Mouse (Mus musculus): Measurements from ENCODE around the gene Ruvbl1.
A peak's percentile ranks its signal among the peaks of the same experiment; 100 is the strongest.

Gene Ruvbl1

GRCm38 (mm10) chr6:88465181-88465920, at the start of gene Ruvbl1:
Ruvbl1 (plus strand) TSS chr6:88465409.
- peak; percentile 87 for DNase-seq (ENCODE audit: low spot score)

GRCm38 (mm10) chr6:88416130-88416758, 49.0 kb upstream of the Ruvbl1 start:
- DNase-seq (ENCODE audit: low spot score): no peak

DNA sequence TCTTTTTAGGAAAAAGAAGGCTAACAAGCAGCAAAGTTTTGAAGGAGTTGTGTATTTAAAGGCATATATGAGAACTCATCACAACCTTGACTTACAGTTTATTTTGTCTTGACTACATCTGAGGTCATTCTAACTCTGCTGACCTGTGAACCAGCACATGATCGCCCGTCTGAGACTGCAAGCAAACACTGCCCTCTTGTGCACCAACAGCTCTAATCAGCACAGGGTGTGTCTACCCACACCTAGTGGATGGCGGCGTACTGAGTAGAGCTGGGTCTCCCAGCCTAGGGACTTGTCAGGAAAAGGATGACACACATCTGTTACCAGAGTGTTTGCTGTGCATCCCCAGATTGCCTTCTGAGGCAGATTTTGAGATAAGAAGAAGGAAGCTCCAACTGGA, 34.0 kb upstream of the Ruvbl1 start:
- DNase-seq (ENCODE audit: low spot score): peak; percentile 66

DNA sequence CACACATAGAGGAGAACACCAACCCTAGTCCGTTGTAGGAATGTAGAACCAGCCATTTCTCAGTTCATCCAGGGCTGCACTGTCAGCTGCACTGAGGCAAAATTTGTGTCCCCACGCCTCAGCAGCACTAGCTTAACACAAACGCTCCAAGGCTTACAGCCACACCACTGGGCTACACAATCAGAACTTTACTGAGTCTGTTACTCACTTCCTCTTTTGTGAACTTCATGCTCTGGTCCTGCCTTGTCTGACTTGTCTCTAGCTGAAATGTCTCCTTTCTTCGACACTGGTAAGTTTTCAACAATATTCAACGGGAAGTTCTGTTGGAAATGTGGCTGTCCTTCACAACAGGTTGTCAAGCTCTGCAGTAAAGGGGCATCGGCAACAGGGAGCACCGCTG, 29.6 kb upstream of the Ruvbl1 start:
- no peak for DNase-seq (ENCODE audit: low spot score)

DNA sequence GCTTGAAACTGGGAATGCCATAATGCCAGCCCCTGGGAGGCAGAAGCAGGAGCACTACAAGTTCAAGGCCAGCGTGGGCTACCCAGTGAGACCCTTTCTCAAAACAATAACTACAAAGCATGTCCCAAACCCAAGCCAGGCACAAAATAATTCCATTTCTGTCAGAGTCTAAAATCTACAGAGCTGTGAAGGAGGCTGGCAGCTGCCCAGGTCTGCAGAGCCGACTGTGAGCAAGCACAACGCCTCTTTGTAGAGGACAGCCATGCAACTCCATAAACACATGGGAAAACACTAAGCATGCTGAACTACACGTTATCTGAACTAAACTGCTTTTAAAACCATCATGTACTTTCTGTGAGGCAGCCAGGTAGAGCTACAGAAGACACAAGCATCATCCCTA, 26.2 kb upstream of the Ruvbl1 start:
- DNase-seq (ENCODE audit: low spot score): peak; percentile 56

GRCm38 (mm10) chr6:88442551-88442950, 22.7 kb upstream of the Ruvbl1 start:
- no peak for DNase-seq (ENCODE audit: low spot score)

GRCm38 (mm10) chr6:88443446-88443845, 21.8 kb upstream of the Ruvbl1 start:
- DNase-seq (ENCODE audit: low spot score): no peak

DNA sequence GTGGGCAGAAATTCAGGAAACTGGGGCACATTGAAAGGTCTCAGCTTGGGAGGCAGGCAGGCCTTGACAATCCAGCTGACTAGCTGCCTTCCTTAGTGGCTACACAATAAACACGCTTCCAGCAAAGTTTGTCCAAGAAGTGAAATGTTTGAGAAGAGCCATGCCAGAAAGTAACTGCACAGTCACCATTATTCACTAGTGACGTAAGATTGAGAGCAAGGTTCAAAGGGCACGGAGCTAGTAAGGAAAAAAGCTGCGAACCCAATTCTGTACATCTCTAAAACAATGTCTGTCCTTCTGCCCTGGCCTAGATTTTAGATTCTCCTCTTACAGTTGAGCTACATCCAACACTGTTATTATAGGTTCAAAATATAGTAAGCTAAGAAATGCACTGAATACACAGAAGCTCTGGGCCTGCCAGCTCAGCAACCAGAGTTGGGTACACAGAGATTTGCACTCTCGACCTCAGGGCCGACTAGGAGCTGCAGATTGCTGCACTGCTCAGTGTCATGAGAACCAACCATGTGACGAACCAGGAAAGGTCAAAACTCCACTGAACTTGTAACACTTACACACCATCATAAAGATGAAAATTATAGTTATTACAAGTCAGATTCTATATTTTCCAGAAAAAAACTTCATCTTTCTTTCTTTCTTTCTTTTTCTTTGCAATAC, 21.0 kb upstream of the Ruvbl1 start:
- no peak for DNase-seq (ENCODE audit: low spot score)

- no peak for DNase-seq (ENCODE audit: low spot score)
Measured at GRCm38 (mm10) chr6:88445661-88446060, 19.5 kb upstream of the Ruvbl1 start.

DNA sequence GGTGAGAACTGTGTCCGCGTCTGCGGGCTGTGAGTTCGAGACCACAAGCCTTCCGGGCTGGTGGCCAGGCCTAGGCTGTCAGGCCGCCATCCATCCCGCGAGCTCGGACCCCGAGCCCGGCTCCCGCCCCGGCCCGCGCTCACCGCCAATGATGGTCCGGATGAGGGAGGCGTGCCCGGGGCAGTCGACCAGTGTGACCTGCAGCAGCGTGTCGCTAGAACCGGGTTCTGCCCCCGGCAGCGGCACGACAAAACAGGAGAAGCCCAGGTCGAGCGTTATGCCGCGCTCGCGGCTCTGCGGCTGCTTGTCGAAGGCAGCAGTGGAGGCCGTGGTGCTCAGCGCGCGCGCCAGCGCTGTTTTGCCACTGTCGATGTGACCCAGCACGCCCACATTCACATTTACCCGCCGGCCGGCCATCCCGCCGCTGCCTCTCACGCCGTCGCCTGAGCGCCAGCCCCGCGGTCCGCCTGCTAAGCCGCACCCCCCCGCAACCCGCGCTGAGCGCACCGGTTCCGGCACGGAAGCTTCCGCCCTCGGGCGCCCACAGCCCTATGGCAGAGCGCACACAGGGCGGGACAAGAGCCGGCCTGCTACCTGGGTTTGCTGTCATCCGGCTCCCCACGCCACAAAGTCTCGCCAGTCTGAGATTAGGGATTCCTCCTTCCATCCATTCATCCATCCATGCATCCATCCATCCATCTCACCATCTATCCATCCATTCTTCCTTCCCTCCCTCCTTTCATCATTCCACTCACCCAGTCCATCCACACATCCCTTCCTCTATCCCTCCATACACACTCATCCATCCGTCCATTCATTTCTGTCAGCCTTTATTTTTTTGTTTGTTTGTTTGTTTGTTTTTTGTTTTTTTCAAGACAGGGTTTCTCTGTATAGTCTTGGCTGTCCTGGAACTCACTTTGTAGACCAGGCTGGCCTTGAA, 18.9 kb upstream of the Ruvbl1 start, which contains the start of gene Eefsec:
Eefsec (minus strand) TSS at position 477 of the 940 bp plus-strand sequence.
- DNase-seq (ENCODE audit: low spot score): peak; percentile 90

- no peak for DNase-seq (ENCODE audit: low spot score)
Measured at GRCm38 (mm10) chr6:88447454-88447853, 17.8 kb upstream of the Ruvbl1 start.

GRCm38 (mm10) chr6:88454545-88454944, 10.7 kb upstream of the Ruvbl1 start:
- no peak for DNase-seq (ENCODE audit: low spot score)

DNA sequence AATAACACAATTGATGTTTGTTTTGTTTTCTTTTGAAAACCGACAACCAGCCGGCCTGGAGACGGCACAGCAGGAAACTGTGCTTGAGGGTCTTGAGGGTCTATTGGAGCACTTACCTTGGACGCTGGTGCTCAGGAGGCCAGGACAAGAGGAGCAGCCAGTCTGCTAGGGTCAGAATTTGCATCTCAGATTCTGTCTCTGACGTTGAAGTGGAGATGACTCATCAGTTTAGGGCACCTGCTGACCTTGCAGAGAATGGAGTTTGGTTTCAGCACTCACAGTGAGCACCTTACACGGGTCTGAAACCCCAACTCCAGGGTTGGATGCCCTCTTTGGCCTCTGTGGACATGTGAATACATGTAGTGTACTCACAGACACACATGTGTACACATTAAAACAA, 4.7 kb downstream of the Ruvbl1 start:
- no peak for DNase-seq (ENCODE audit: low spot score)

GRCm38 (mm10) chr6:88480421-88480820, 15.2 kb downstream of the Ruvbl1 start:
- no peak for DNase-seq (ENCODE audit: low spot score)

- DNase-seq (ENCODE audit: low spot score): no peak
Measured at GRCm38 (mm10) chr6:88483111-88483510, 17.9 kb downstream of the Ruvbl1 start.

GRCm38 (mm10) chr6:88483913-88484312, 18.7 kb downstream of the Ruvbl1 start:
- DNase-seq (ENCODE audit: low spot score): peak; percentile 72

DNA sequence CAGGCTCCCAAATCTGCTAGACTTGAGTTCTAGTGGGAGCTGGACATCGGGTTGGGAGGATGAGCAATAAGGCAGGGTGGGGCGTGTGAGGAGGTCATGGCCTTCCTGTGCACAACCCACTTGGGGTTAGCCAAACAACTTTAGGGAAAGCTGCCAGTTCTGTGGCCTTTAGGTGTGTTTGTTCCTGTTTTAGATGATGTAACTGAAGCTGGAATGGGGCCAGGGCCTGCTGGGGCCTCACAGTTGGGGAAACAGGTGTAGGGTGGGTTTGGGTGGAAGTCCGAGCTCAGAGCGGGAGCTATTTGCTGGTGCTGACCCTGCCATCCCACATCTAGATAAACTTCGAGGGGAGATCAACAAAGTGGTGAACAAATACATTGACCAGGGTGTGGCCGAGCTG, 20.2 kb downstream of the Ruvbl1 start:
- no peak for DNase-seq (ENCODE audit: low spot score)

GRCm38 (mm10) chr6:88486893-88487292, 21.7 kb downstream of the Ruvbl1 start:
- peak; percentile 78 for DNase-seq (ENCODE audit: low spot score)

DNA sequence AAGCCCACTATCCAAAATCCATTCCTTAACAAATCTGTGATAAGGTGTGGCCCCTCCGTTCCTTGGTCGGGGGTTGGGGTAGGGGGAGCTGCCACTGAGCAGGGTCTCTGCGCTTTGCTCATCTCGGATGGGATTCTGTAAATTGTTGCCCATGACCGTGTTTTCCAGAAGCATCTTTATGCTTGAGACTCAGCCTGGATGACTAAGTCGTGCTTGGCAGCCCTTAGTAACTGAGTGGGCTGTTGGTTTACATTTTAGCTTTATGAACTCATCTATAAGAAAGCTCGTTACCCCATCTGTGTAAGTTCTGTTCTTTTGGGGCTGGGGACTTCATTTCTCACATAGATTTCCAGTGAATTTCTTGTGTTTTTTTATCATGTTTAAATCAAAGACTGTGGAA, 23.8 kb downstream of the Ruvbl1 start:
- no peak for DNase-seq (ENCODE audit: low spot score)

DNA sequence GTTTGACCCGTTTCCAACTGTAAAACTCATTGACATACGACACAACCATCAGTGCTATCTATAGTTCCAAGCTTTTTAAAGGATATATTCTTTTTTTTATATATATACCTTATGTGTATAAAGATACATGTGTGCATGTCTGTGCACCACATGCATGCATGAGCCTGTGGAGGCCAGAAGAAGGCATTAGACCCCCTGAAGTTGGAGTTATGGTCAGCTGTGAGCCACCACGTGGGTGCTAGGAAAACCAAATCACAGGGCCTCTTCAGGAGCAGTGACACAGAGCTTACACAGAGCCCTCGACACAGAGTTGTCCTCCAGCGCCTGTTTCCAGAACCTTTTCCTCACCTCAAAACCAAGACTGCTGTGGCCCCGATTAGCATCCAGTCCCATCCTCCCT, 24.6 kb downstream of the Ruvbl1 start:
- DNase-seq (ENCODE audit: low spot score): no peak

GRCm38 (mm10) chr6:88490629-88491354, 25.6 kb downstream of the Ruvbl1 start:
- no peak for DNase-seq (ENCODE audit: low spot score)
